Mouse (Mus musculus): Measurements from ENCODE around the gene Trim17. TPM values are rescaled to one million over a fixed set of nuclear protein-coding genes. Genes with fewer than 3 reads are reported as not detected.

The Trim17 gene
- polyA plus RNA-seq, 1 experiment = not detected

DNA sequence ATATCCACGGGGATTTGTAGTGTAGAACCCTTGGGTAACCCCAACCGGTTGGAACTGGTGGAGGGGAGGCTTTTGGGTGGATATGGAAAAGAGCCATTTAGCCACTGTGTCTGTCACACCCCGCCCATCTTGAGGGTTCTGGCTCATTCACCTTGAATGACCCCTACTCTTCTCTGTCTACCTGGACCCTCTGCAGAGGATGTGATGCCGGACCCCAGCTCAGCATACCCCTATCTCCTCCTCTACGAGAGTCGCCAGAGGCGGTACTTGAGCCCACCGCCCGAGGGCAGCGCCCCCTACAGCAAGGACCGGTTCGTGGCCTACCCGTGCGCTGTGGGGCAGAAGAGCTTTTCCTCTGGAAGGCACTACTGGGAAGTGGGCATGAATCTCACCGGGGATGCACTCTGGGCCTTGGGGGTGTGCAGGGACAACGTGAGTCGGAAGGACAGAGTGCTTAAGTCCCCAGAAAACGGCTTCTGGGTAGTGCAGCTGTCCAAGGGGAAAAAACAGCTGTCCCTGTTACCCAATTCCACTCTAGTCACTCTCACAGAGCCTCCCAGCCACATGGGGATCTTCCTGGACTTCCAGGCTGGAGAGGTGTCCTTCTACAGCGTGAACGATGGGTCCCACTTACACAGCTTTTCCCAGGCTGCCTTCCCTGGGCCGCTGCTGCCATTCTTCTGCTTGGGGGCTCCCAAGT lies 16.5 kb downstream of the Trim17 start:
- H3K4me3 ChIP-seq (ENCODE audit: insufficient read depth, low read depth, low read length) = no peak overlapping the region
- H3K4me1 ChIP-seq (ENCODE audit: control insufficient read depth, insufficient read depth, insufficient read length, low read length) = 0 out of 2 replicates have a peak, but pooled peaks cover 2% of the 10 kb centered on the region
- no peak overlapping the region for H3K27ac ChIP-seq (replicated peaks; ENCODE audit: low read depth, low read length)

DNA sequence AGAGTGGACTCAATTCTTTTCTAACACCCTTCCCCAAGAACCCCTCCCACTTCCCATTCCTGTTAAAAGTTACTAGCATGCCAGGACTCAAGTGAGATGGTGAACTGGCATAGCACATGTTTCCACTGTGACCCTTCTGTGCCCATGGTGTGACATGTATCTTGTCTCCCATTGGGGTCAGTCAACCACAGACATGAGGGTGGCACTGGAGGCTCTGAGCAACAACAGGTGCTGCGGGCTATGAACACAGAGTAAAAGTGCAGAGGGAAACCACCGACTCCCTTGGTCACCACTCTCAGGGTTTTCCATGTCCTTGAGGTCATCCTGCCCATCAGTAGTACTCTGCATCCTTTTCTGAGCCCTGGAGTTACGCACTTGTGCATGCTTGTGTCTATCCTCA lies 17.3 kb downstream of the Trim17 start:
- Histone ChIP-seq H3K4me1 (ENCODE audit: control insufficient read depth, insufficient read depth, insufficient read length, low read length) (0 out of 2 replicates have a peak, but pooled peaks cover 2% of the 10 kb centered on the region), H3K27ac (replicated peaks; ENCODE audit: low read depth, low read length) (no peak overlapping the region)

DNA sequence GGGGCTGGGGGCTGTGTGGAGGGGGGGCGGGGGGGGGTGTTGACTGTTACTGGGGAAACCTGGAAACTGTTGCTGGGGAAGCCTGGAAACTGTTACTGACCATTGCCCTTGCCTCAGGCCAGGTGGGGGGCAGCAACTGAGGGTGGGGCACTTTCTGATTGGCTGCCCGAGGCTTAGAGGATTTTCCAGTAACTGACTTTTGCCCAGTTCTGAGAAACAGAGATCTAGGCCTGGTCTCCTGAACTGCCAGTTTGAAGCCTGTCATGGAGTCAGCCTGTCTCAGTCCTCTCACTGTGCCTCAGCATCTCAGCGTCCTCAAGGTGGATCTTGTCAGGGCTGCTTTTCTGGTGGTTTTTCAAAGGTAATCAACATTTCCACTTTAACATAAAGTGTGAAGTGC lies 19.9 kb downstream of the Trim17 start:
- Histone ChIP-seq H3K4me1 (ENCODE audit: control insufficient read depth, insufficient read depth, insufficient read length, low read length) (peaks cover 4% of the 10 kb centered on the region; the same call in 1 of the 2 replicates), H3K27ac (replicated peaks; ENCODE audit: low read depth, low read length) (no peak overlapping the region), H3K4me3 (ENCODE audit: insufficient read depth, low read depth, low read length) (no peak overlapping the region)

More for the DNA sequence above, 17.3 kb downstream of the Trim17 start:
- no peak overlapping the region for H3K4me3 ChIP-seq (ENCODE audit: insufficient read depth, low read depth, low read length)

DNA sequence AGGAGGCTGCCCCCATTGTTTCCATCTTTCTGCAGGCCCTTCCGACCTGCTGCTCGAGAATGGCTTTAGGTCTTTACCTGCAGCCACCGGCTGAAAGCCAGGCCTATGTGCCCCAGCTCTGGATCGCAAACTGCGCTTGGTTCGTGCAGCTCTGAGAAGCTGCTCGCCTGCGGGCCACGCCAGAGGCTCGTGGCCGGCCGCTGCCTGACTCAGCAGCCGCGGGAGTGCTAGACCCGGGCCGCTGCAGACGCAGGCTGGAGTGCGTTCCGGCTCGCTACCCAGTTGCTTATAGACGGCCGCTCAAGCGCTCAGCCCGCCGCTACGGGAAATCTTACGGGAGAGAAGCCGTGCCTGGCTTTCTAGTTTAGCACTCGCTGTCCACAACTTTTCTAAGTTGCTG lies 22.7 kb downstream of the Trim17 start:
- Histone ChIP-seq H3K27ac (replicated peaks; ENCODE audit: low read depth, low read length) (no peak overlapping the region), H3K4me3 (ENCODE audit: insufficient read depth, low read depth, low read length) (peak overlapping the region; percentile 86), H3K4me1 (ENCODE audit: control insufficient read depth, insufficient read depth, insufficient read length, low read length) (peaks cover 14% of the 10 kb centered on the region)

DNA sequence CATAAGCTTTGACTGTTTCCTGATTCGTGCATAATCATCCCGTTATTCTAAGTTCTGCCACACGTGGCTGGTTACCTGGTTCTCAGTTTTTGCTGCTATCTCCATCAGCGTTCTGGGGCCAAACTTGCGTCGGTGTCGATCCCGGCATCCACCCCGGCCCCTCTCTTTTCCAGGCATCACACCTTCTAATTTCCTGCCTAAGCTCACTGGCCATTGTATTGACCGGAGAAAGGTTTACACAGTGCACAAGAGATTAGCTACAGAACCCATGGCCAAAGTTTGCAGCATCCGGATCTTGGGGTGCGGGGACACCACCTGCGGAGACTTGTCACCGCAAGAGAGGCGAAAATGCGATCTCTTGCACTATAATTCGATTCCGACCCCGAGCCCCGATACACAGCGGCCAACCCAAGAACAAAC lies 23.1 kb downstream of the Trim17 start:
- H3K4me3 ChIP-seq (ENCODE audit: insufficient read depth, low read depth, low read length) = peak overlapping the region; percentile 86
- peak overlapping the region; percentile 37 for H3K27ac ChIP-seq (replicated peaks; ENCODE audit: low read depth, low read length)
- peaks cover 14% of the 10 kb centered on the region for H3K4me1 ChIP-seq (ENCODE audit: control insufficient read depth, insufficient read depth, insufficient read length, low read length)

DNA sequence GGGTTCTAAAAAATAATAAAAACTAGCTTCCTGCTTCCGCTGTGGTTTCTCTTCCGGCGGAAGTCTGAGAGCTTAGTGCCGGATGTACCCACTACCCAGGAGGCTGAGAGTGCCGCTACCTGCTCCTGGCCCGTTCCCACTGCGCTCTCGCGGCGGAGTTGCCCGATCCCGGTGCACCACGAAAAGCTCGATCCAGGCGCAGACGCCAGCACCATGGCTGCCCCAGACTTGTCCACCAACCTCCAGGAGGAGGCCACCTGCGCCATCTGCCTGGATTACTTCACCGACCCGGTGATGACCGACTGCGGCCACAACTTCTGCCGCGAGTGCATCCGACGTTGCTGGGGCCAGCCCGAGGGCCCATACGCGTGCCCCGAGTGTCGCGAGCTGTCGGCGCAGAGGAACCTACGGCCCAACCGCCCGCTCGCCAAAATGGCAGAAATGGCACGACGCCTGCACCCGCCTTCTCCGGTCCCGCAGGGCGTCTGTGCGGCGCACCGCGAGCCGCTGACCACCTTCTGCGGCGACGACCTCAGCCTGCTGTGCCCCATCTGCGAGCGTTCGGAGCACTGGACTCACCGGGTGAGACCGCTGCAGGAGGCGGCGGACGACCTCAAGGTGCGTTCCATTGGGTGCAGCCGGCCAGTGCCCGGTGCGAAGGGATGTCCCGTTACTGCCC lies 23.7 kb downstream of the Trim17 start, which contains the start of gene Trim11:
Gene Trim11 (plus strand): TSS at position 67 of the 679 bp plus-strand sequence.
- Histone ChIP-seq H3K4me3 (ENCODE audit: insufficient read depth, low read depth, low read length) (peak within 1 kb of the TSS; percentile 86), H3K4me1 (ENCODE audit: control insufficient read depth, insufficient read depth, insufficient read length, low read length) (peaks cover 14% of the 10 kb centered on the region), H3K27ac (replicated peaks; ENCODE audit: low read depth, low read length) (peak within 1 kb of the TSS; percentile 70)

DNA sequence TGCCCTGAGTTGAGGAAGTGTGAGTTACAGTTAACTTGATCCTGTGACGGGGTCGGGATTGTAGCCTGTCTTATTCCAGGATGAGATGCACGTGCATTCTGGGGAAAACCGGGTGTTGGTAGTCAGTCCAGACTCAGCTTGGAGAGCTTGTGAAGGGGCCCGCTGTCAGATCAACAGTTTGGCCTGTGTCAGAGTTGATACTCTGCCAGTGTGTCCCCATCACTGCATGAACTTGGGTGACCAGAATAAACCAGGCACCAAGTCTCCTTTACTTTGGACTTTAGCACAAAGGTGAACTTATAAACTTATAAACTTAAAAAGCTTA lies 24.2 kb downstream of the Trim17 start:
- Histone ChIP-seq H3K27ac (replicated peaks; ENCODE audit: low read depth, low read length) (peak overlapping the region; percentile 70), H3K4me1 (ENCODE audit: control insufficient read depth, insufficient read depth, insufficient read length, low read length) (peaks cover 14% of the 10 kb centered on the region), H3K4me3 (ENCODE audit: insufficient read depth, low read depth, low read length) (peak overlapping the region; percentile 86)

DNA sequence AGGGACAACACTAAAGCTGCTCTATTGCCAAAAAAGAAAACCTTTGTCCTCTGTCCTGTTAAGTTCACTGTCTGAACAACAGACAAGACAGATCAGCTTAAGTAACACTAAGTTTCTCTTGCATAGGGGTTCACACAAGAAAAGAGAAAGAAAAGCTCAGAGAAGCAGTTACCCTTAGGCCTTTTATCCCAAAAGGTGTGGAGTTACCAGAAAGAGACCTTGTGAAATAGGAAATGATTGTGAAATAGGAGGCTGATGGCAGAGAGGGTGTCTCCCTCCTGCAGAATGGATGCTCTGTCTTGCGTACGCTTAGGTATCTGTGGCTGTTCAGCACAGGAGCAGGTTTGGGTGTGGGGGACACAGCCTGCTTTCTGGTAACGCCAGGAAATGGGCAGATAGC lies 24.7 kb downstream of the Trim17 start:
- Histone ChIP-seq H3K4me3 (ENCODE audit: insufficient read depth, low read depth, low read length) (peak overlapping the region; percentile 86), H3K4me1 (ENCODE audit: control insufficient read depth, insufficient read depth, insufficient read length, low read length) (peaks cover 14% of the 10 kb centered on the region), H3K27ac (replicated peaks; ENCODE audit: low read depth, low read length) (0 out of 2 replicates have a peak overlapping the region, but pooled peaks have one; percentile 6)

DNA sequence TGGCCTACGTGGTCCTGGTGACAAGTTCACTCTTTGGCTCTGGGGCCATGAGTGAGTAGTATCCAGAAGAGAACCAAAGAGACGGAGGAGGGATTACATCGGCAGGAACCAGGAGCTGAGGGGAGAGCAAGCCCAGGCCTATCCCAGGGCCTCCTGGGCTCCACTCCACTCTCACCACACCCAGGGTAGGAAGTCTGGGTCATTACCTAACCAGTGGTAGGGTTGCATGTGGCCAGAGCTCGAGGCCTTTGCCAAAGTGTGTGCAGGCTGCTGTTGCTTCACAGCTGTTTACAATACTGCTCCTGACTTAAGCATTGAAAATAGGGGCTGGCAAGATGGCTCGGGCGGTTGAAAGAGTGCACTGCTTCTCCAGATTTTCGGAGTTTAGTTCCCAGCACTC lies 25.2 kb downstream of the Trim17 start:
- Histone ChIP-seq H3K4me1 (ENCODE audit: control insufficient read depth, insufficient read depth, insufficient read length, low read length) (peaks cover 14% of the 10 kb centered on the region), H3K4me3 (ENCODE audit: insufficient read depth, low read depth, low read length) (peak overlapping the region; percentile 86), H3K27ac (replicated peaks; ENCODE audit: low read depth, low read length) (0 out of 2 replicates have a peak overlapping the region, but pooled peaks have one; percentile 6)

DNA sequence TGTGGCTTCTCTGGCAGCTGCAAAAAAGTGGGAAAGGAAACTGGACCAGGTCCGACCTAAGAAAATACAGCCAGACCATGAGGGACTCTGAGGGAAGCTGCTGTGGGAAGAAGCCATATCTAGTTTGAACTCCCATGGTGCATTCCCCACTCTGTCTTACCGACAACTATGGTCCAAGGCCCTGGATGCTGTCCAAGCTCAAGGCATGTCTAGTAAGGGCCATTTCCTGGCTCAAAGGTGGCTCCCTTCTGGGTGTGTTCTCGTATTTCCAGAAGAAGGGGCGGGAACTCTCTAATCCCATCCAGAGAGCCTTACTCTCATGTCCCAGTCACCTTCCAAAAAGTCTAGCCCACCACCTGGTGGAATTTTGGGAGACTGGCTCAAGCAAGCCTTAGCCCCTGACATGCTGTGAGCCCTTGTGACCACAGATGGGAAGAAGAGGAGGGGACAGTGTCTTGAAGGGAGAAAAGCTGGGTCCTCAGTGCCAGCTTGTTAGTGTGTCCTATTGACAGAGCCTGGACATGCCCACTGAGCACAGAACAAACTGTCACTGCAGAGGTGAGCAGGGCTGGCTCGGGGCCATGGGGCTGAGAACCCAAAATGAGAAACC lies 26.0 kb downstream of the Trim17 start:
- Histone ChIP-seq H3K4me1 (ENCODE audit: control insufficient read depth, insufficient read depth, insufficient read length, low read length) (peaks cover 14% of the 10 kb centered on the region), H3K27ac (replicated peaks; ENCODE audit: low read depth, low read length) (no peak overlapping the region), H3K4me3 (ENCODE audit: insufficient read depth, low read depth, low read length) (no peak overlapping the region)

DNA sequence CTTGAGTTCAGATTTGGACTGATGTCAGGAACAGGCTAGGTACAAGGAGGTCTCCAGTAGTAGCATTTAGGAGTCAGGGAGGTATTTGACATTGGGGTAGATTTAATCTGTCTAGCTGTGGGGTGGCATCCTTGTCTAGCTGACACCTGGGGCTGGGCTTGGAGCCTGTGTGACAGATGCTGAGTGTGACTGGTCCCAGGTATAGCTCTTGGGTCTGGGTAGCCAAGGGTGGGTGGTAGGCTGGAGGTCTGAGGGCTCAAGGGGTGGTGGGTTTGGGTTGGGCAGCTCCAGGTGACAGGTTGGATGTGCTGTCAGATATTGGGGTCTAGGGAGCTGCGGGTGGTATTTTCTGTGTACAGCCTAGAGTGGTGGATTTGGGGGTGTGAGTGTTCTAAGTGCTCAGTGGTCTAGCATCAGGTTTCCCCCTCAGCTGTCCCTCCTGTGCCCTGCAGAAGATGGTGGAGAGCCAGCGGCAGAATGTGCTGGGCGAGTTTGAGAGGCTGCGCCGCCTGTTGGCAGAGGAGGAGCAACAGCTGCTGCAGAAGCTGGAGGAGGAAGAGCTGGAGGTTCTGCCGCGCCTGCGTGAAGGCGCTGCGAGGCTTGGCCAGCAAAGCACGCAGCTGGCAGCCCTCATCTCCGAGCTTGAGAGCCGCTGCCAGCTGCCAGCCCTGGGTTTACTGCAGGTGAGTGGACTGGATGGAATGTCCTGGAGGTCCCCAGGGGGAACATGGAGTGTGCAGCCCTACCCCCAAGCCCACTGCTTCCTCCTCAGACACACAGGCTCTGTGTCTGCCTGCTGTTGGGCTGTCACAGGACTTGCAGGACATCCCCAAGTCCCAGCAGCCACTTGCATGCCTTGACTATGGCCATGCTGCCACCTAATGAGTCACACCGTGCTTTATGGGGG lies 27.3 kb downstream of the Trim17 start:
- no peak overlapping the region for H3K27ac ChIP-seq (replicated peaks; ENCODE audit: low read depth, low read length)
- peaks cover 11% of the 10 kb centered on the region for H3K4me1 ChIP-seq (ENCODE audit: control insufficient read depth, insufficient read depth, insufficient read length, low read length)
- H3K4me3 ChIP-seq (ENCODE audit: insufficient read depth, low read depth, low read length) = no peak overlapping the region

DNA sequence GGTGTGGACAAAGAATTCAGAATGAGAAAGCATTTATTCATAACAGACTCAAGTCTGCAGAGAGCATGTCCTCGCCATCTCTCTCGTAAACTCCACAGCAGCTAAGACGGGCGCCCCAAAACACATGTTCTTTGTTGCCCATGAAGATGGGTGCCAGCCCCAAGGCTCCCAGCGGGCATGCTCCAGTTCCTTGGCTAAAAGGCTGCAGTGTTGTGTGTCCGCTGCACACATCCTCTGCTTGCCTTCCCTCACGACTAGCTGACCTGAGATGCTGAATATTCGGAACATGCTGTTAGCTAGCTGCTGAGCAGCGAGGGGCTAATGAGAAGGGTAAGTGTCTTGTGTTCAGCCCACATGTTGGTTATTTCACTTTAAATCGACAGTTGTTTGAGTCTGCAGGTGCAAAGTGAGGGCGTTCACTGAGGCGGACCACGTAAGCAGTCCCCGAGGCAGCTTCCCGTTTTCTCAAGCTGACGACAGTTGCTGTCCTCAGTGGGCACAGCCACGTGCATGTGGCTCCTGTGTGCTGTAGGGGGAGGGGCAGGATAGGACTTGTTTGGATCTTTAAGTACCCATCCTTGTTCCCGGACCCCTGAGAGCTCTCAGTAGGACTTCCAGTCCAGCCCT lies 28.1 kb downstream of the Trim17 start:
- Histone ChIP-seq H3K4me1 (ENCODE audit: control insufficient read depth, insufficient read depth, insufficient read length, low read length) (peaks cover 11% of the 10 kb centered on the region), H3K4me3 (ENCODE audit: insufficient read depth, low read depth, low read length) (no peak overlapping the region), H3K27ac (replicated peaks; ENCODE audit: low read depth, low read length) (no peak overlapping the region)

DNA sequence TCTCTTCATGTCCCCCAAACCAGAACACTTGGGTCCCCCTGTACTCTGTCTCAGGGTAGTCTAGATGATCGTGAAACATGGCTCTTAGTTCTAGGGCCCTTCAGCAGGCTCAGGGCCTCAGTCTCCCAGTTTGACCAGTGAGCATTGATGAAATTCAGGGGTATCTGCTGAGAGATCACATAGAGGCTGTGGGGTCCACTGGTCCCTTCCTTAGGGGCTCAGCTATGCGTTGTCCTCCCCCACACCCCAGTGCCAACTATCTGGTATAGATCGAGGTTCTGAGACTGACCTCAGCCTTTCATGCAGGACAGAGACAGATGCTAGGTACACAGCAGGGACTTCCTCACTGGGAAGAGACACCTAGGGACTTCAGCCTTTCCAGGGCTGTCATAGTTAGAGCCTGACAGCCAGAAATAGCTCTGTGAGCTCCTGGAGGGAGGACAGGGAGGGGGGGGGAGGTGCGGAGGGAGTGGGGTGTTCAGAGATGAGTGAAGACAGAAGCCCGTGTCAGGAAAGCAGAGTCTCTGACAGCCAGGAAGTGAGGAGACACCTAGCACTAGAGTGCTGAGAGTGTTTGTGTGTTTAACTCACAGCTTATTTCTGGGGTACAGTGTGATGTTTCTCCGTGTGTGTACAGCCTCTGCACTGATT lies 29.3 kb downstream of the Trim17 start:
- H3K27ac ChIP-seq (replicated peaks; ENCODE audit: low read depth, low read length) = no peak overlapping the region
- H3K4me1 ChIP-seq (ENCODE audit: control insufficient read depth, insufficient read depth, insufficient read length, low read length) = peaks cover 11% of the 10 kb centered on the region
- H3K4me3 ChIP-seq (ENCODE audit: insufficient read depth, low read depth, low read length) = no peak overlapping the region

DNA sequence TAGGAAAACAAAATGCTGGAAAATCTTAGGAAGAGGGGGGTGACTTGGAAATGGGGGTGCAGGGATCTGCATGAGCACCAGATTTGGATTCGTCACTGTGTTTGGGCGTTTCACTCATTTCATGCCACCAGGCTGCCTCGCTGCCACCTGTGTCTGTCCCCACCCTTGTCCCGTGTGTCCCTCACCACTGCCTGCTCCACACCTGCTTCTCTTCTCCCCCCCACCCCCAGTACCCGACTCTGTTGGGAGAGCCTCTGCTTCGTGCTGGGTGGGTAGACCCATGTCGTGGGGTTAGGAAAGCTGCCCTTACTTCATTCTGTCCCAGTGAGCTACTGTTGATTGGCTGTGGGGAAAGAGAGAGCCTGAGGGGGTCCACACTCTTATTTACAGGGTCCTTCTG lies 30.2 kb downstream of the Trim17 start:
- Histone ChIP-seq H3K4me3 (ENCODE audit: insufficient read depth, low read depth, low read length) (no peak overlapping the region), H3K4me1 (ENCODE audit: control insufficient read depth, insufficient read depth, insufficient read length, low read length) (peaks cover 7% of the 10 kb centered on the region), H3K27ac (replicated peaks; ENCODE audit: low read depth, low read length) (no peak overlapping the region)
